Mouse (Mus musculus) bone marrow macrophage, adult 2 months (primary cell): ENCODE results near the gene Gse1.

Source experiments
- CTCF ChIP-seq: IDR thresholded peaks from 2 replicates; pipeline ENCODE4 v1.5.1; 2012; ENCODE audit warnings: low read depth, mild to moderate bottlenecking, low read length, moderate library complexity
- POLR2A ChIP-seq: IDR thresholded peaks from 2 replicates; pipeline ENCODE4 v1.6.1; 2012; ENCODE audit warnings: mild to moderate bottlenecking, low read depth, low read length, borderline replicate concordance

DNA sequence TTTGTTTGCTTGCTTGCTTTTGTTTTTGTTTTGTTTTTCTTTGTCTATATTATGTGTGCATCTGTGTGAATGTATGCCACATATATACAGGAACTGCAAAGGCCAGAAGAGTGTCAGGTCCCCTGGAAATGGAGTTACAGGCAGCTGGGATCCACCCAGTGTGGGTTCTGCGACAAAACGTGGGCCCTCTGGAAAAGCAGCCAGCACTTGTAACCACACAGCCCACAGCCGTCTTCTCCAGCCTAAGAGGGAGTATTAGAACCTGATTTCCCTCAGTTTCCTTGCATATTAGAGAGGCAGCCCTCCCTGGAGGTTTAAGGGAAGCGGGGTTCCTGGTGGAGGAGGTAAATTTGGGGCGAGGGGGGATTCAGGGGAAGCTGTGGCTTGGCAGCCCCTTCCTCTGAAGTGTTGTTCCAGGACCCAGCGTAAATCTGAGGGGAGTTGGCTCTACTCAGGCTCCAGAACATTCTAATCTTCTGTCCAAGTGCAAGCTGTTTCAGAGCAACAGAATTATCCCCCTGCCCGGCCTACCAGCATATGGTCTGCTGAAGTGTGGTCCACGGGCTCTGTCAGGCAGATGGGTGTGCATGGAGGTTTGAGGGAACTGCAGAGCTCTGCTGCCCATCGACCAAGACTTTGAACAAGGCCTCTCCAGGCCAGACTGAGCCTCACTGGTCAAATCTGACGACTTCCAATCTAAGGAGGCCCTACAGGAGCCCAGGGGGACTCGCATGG lies 74.9 kb downstream of the Gse1 start:
- TF ChIP-seq POLR2A: no peak
- no peak for TF ChIP-seq CTCF
